Mouse (Mus musculus) stomach, postnatal 0 days (tissue): Measurements from ENCODE around the gene Zic4. TPM values are rescaled to one million over a fixed set of nuclear protein-coding genes. Genes with fewer than 3 reads are reported as not detected.
A peak's percentile ranks its signal among the peaks of the same experiment; 100 is the strongest.

Experiments used
- ATAC-seq: fragments of 200-750 bp; cut with Nextera tagmentation; 2 replicates; pipeline ENCODE4 v1.8.0; 2017; ENCODE audit not compliant: low FRiP score, low TSS enrichment
- DNase-seq: peaks from one replicate; pipeline ENCODE4 v3.0.0-alpha.2; 2016; ENCODE audit warnings: low spot score
- H3K27ac ChIP-seq: fragments of 300-500 bp; sonication (generic); replicated peaks from 2 replicates; pipeline ENCODE4 v1.5.1; 2014; ENCODE audit warnings: mild to moderate bottlenecking, control low read depth
- H3K27me3 ChIP-seq: fragments of 300-500 bp; sonication (generic); 2 replicates; pipeline ENCODE4 v1.6.1; 2014; ENCODE audit warnings: low read length; ENCODE audit not compliant: control insufficient read depth, insufficient read depth
- H3K36me3 ChIP-seq: fragments of 300-500 bp; sonication (generic); 2 replicates; pipeline ENCODE4 v1.6.1; 2014; ENCODE audit warnings: low read length, mixed read lengths; ENCODE audit not compliant: control insufficient read depth, insufficient read depth
- H3K4me1 ChIP-seq: fragments of 300-500 bp; sonication (generic); replicated peaks from 2 replicates; pipeline ENCODE4 v1.6.1; 2014; ENCODE audit warnings: antibody characterized with exemption; ENCODE audit not compliant: control insufficient read depth, insufficient read depth
- H3K4me2 ChIP-seq: fragments of 300-500 bp; sonication (generic); replicated peaks from 2 replicates; pipeline ENCODE4 v1.6.1; 2014; ENCODE audit warnings: low read depth, mild to moderate bottlenecking, control low read depth, moderate library complexity
- H3K4me3 ChIP-seq: fragments of 300-500 bp; sonication (generic); 2 replicates; pipeline ENCODE4 v1.5.1; 2014; ENCODE audit warnings: low read depth, low read length, control low read depth
- H3K9ac ChIP-seq: fragments of 300-500 bp; sonication (generic); 2 replicates; pipeline ENCODE4 v1.6.1; 2014; ENCODE audit warnings: mild to moderate bottlenecking, low read length, control low read depth, mixed read lengths
- H3K9me3 ChIP-seq: fragments of 300-500 bp; sonication (generic); 2 replicates; pipeline ENCODE4 v1.6.1; 2016; ENCODE audit warnings: low read length; ENCODE audit not compliant: control insufficient read depth
- CTCF ChIP-seq: IDR thresholded peaks from 2 replicates; pipeline ENCODE4 v1.5.1; 2016; ENCODE audit warnings: antibody characterized with exemption, low read depth, mild to moderate bottlenecking, moderate library complexity
- EP300 ChIP-seq: optimal IDR thresholded peaks from 2 replicates; pipeline ENCODE3; 2016; ENCODE audit warnings: antibody characterized with exemption
- WGBS: fragments of 180-500 bp; shearing (Covaris S2); extraction: QIAGEN DNeasy Blood & Tissue Kit; methylation state at CpG from one replicate; pipeline ENCODE4 v1.1.7; 2014; 5-methylcytosine and 5-hydroxymethylcytosine counted together
- polyA plus RNA-seq: library from polyadenylated mRNA; unstranded; fragments of >200 nt; fragmentation: Nextera tagmentation; extraction: Ambion mirVana; gene quantifications from 2 replicates; pipeline ENCODE4 v1.2.1, GENCODE M21; 2015

Zic4 gene
- polyA plus RNA-seq, 1 experiment from 2014 or later = not detected

DNA sequence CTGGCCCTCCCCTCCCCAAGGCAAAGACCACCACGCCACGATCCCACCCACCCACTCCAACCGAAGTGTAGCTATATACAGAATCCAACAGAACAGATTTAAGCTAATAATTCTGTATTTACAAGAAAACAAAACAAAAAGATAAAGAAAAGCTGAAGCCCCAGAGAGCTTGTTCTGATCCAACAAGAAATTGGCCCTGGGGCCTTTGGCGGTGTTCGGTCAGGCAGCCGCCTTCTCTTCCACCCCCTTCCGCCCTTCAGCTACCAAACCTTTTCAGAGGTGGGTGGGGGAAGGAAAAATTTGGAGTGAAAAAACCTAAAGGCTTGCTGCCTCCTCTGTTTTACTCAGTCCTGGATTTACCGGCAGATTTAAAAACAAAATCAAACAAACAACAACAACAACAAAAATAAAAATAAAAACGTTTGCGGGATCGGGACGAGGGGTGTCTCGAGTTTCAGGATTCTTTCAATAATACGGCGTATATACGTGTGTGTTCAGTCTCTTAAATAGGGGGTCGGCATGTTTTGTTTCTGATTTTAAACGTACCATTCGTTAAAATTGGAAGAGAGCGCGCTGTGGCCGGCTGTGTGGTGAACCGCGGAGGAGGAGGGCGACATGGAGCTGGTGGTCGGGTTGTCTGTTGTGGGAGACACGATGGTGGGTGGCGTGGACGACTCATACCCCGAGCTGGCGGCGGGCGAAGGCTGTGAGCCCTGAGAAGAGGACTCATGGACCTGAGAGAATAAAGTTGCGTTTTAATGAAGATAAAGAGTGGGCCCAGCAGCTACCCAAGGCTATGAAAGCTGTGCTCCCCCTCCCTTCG lies 969 bp upstream of the Zic4 start:
- DNase-seq (no peak), ATAC-seq (no peak)
- TF ChIP-seq CTCF = no peak
- TF ChIP-seq EP300 = no peak
- H3K4me3 ChIP-seq = peak overlapping the region; percentile 42
- H3K27me3 ChIP-seq = peaks cover 34% of the 10 kb centered on the region
- WGBS = 2% methylated on average over 35 of the region's 35 CpGs
- H3K4me1 ChIP-seq = no peaks in the 10 kb centered on the region; the same call in 1 of the 2 replicates
- no peak overlapping the region for H3K9ac ChIP-seq
- no peak overlapping the region for H3K27ac ChIP-seq
- no peaks in the 10 kb centered on the region for H3K9me3 ChIP-seq
- peak overlapping the region; percentile 53; the same call in 1 of the 2 replicates for H3K4me2 ChIP-seq
- no peaks in the 10 kb centered on the region for H3K36me3 ChIP-seq

DNA sequence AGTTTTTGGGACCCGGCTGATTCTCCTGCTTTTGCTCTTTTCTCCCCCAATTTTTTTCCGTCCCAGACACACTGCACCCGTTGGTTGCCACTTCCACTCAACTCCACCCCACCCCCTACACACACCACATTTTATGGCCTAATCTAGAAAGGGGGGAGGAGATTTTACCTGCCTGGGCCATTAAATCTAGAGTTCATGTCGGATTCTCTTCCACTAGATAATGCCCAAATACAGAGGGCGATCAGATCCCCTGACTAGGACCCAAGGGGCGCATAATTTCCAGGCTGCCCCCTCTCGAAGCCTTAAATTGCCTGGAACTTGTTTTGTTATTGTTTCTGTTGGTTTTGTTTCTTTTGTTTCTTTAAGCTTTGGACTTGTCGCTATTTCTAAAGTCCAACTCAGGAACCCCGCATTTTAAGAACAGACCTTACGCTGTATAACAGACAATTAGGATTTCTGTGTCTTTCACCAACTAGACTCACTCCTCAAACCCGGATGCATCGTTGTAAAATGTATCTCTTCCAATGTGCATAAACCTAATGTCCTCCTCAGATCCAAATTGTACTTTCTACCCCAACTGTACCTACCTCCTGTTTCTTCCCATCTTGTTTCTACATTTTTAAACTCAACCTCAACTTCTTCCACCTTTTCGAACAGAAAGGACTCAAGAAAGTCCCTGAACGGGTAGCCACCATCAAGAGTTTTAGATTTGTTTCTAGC lies 958 bp downstream of the Zic4 start:
- H3K27me3 ChIP-seq = peaks cover 29% of the 10 kb centered on the region
- no peaks in the 10 kb centered on the region for H3K36me3 ChIP-seq
- no peak for ATAC-seq
- H3K27ac ChIP-seq = no peak overlapping the region
- no peaks in the 10 kb centered on the region for H3K9me3 ChIP-seq
- no peak overlapping the region for H3K4me2 ChIP-seq
- no peak for DNase-seq
- no peaks in the 10 kb centered on the region; the same call in 1 of the 2 replicates for H3K4me1 ChIP-seq
- no peak for TF ChIP-seq CTCF
- TF ChIP-seq EP300 = no peak
- no peak overlapping the region for H3K4me3 ChIP-seq
- no peak overlapping the region for H3K9ac ChIP-seq
- WGBS = 7% methylated on average over 14 of the region's 14 CpGs

DNA sequence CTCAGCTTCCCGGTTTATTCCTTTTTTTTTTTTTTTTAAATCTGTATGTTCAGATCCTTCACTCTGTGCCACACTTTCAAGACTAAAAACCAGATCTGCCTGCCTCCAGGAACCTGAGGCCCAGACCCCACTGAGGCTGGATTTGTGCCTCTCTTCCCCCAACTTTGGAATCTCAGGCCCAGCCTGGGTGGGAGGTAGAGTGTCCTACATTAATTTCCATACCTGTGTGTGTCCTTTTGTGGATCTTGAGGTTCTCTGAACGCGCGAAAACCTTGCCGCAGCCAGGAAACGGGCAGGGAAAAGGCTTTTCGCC lies 1.6 kb downstream of the Zic4 start:
- Histone ChIP-seq H3K9ac (no peak overlapping the region), H3K4me2 (no peak overlapping the region), H3K27ac (no peak overlapping the region), H3K36me3 (no peaks in the 10 kb centered on the region), H3K4me3 (peak overlapping the region; percentile 37; the same call in 1 of the 2 replicates), H3K4me1 (no peaks in the 10 kb centered on the region; the same call in 1 of the 2 replicates), H3K27me3 (peaks cover 29% of the 10 kb centered on the region), H3K9me3 (no peaks in the 10 kb centered on the region)
- DNase-seq (no peak), ATAC-seq (no peak)
- WGBS = under 1% methylated on average over 7 of the region's 7 CpGs
- no peak for TF ChIP-seq EP300
- TF ChIP-seq CTCF = no peak

DNA sequence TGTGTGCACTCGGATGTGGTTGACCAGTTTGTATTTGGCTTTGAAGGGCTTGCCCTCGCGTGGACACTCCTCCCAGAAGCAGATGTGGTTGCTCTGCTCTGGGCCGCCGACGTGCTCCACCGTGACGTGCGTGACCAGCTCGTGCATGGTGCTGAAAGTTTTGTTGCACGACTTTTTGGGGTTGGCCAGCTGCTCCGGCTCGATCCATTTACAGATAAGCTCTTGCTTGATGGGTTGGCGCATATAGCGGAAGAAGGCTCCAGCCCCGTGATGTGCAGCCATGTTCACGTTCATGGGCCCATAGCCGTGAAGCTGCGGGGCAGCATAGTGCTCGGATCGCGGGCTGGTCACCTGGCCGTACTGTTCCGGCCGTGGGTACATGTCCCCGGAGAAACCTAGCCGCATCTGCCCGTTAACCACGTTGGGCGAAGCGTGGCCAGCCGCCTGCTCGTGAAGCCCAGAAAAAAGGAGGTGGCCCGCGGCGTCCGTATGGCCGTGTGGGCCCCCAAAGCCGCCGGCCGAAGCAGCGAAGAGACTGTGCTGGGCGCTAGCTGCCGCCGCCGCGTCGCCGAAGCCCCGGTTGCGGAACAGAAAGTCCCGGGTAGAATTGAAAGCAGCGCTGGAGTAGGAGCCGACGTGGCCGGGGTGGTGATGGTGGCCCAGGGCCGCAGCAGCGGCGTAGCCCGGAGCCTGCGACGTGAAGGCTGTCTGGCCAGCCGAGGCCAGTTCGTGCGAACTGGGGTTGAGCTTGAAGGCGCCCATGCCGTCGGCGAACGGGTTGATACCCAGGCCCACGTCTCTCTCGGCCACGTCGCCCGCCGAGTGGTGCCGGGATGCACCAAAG lies 2.1 kb downstream of the Zic4 start:
- Histone ChIP-seq H3K9ac (no peak overlapping the region), H3K36me3 (no peaks in the 10 kb centered on the region), H3K9me3 (no peaks in the 10 kb centered on the region), H3K27me3 (peaks cover 30% of the 10 kb centered on the region), H3K4me2 (peak overlapping the region; percentile 52), H3K4me3 (peak overlapping the region; percentile 37), H3K4me1 (no peaks in the 10 kb centered on the region; the same call in 1 of the 2 replicates), H3K27ac (no peak overlapping the region)
- ATAC-seq (0 out of 2 replicates have a peak, but pooled peaks have one; percentile 32), DNase-seq (no peak)
- under 1% methylated on average over 74 of the region's 77 CpGs for WGBS
- TF ChIP-seq EP300 = no peak
- TF ChIP-seq CTCF = no peak

DNA sequence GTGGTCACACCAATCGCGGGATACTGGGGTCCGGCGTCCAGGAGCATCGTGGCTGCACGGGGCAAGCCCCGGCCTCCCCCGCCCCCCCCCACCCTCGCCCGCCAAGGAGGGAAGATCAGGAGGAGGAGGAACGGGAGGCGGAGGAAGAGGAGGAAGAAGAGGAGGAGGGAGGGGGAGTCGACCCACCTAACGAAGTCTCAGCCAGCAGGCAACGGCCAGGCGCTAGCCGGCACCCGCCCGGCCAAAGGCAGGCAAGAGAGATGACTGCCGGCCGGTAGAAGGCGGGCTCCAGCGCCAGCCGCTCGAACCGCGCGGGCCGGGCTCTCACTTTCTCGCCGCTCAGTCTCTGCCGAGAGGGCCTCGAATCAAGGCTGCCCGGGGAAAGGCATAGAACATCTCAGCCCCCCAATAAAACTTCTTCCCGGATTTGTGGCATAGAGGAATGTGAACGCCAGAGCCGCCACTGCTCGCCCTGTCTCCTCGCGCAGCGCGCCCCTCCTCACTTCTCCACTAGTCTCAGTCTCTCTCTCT lies 2.8 kb downstream of the Zic4 start:
- Histone ChIP-seq H3K4me3 (peak overlapping the region; percentile 37), H3K36me3 (no peaks in the 10 kb centered on the region), H3K4me1 (no peaks in the 10 kb centered on the region; the same call in 1 of the 2 replicates), H3K27ac (no peak overlapping the region), H3K27me3 (peaks cover 37% of the 10 kb centered on the region), H3K4me2 (peak overlapping the region; percentile 52), H3K9me3 (no peaks in the 10 kb centered on the region), H3K9ac (no peak overlapping the region)
- DNase-seq (no peak), ATAC-seq (0 out of 2 replicates have a peak, but pooled peaks have one; percentile 18)
- under 1% methylated on average over 41 of the region's 42 CpGs for WGBS
- TF ChIP-seq CTCF = no peak
- TF ChIP-seq EP300 = no peak
